Mouse (Mus musculus) C3H10T1/2 (cell line): ENCODE measurements around the gene Tshz2. TPM values are rescaled to one million over a fixed set of nuclear protein-coding genes. Genes with fewer than 3 reads are reported as not detected.

Experiments used
- polyA plus RNA-seq, 2 experiments: library from polyadenylated mRNA; unstranded; fragments of >200 nt; fragmentation: generic; extraction: Trizol; gene quantifications; one replicate each; pipeline ENCODE4 v1.2.1; 2012; ENCODE audit warnings: missing spikeins in 2 of 2

Tshz2 gene
- polyA plus RNA-seq: not detected

DNA sequence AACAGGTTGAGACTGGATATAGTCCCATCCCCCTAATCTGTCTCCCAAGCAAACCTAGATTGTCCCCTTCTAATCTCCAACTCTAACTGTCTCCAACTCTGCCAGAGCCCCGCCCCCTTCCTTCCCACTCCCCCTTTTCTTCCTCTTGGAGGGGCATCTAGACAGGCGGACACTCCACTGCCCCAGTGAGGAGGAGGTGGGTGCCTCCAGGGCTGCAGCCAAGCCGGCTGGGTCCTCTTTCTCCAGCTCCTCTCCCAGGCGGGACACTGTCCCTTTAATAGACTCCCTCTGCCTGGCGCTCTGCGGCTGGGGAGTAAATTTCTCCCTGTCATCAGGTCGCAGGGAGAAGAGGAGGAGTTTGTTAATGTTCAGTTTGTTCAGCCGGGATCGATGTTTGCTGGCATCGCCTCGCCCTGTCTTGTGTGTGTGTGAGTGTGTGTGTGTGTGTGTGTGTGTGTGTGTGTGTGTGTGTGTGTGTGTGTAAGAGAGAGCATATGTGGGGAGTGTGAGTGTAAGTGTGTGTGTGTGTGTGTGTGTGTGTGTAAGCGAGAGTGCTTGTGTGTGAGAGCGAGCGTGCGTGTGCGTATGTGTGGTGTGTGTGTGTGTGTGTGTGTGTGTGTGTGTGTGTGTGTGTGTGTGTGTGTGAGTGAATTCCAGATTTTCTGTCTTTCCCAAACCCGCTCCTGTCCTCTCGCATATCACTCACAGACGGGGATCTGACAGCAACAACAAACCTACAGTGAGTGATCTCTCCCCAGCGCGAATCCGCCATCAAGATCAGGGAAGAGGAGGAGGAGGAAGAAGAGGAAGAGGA lies at the start of gene Tshz2:
Tshz2 (plus strand) TSS at position 676 of the 814 bp plus-strand sequence.

DNA sequence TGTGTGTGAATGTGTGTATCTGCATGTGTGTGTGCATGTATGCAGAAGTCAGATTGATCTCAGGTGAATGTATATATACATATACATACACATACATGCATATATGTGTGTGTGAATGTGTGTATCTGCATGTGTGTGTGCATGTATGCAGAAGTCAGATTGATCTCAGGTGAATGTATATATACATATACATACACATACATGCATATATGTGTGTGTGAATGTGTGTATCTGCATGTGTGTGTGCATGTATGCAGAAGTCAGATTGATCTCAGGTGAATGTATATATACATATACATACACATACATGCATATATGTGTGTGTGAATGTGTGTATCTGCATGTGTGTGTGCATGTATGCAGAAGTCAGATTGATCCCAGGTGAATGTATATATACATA lies 45.2 kb upstream of the Tshz2 start, which contains the start of gene Gm11011:
Gm11011 (minus strand) TSS at position 101 of the 400 bp plus-strand sequence.

Other genes with a start within 250 kb of the Tshz2 start
- gene Gm11011, start 45.3 kb upstream of the Tshz2 start, polyA plus RNA-seq: not detected